Mouse (Mus musculus) liver, embryonic 12.5 days (tissue): ENCODE results near the gene Zbtb25. TPM values are rescaled to one million over a fixed set of nuclear protein-coding genes. Genes with fewer than 3 reads are reported as not detected.

ENCODE experiments used
- ATAC-seq: fragments of 200-750 bp; cut with Nextera tagmentation; 2 replicates; pipeline ENCODE4 v1.8.0; 2017; ENCODE audit warnings: moderate number of reproducible peaks, mild to moderate bottlenecking, moderate library complexity
- H3K27ac ChIP-seq: fragments of 300-500 bp; sonication (generic); 2 replicates; pipeline ENCODE4 v1.5.1; 2016; ENCODE audit warnings: mild to moderate bottlenecking
- H3K27me3 ChIP-seq: fragments of 300-500 bp; sonication (generic); replicated peaks from 2 replicates; pipeline ENCODE4 v1.6.1; 2016; ENCODE audit warnings: mild to moderate bottlenecking, moderate library complexity
- H3K36me3 ChIP-seq: fragments of 300-500 bp; sonication (generic); 2 replicates; pipeline ENCODE4 v1.6.1; 2016; ENCODE audit warnings: mild to moderate bottlenecking, moderate library complexity
- H3K4me1 ChIP-seq: fragments of 300-500 bp; sonication (generic); 2 replicates; pipeline ENCODE4 v1.6.1; 2016
- H3K4me2 ChIP-seq: fragments of 300-500 bp; sonication (generic); 2 replicates; pipeline ENCODE4 v1.6.1; 2016; ENCODE audit warnings: mild to moderate bottlenecking, moderate library complexity
- H3K4me3 ChIP-seq: fragments of 300-500 bp; sonication (generic); 2 replicates; pipeline ENCODE4 v1.5.1; 2016; ENCODE audit warnings: mild to moderate bottlenecking, moderate library complexity
- H3K9ac ChIP-seq: fragments of 300-500 bp; sonication (generic); 2 replicates; pipeline ENCODE4 v1.6.1; 2016; ENCODE audit warnings: mild to moderate bottlenecking, moderate library complexity
- H3K9me3 ChIP-seq: fragments of 300-500 bp; sonication (generic); replicated peaks from 2 replicates; pipeline ENCODE4 v1.6.1; 2016; ENCODE audit warnings: mild to moderate bottlenecking, moderate library complexity
- whole genome bisulfite sequencing: fragments of 180-500 bp; shearing (Covaris S2); methylation state at CpG from one replicate; pipeline ENCODE4 v1.1.7; 2016; ENCODE audit not compliant: insufficient replicate concordance; 5-methylcytosine and 5-hydroxymethylcytosine counted together
- polyA plus RNA-seq: library from polyadenylated mRNA; unstranded; fragments of >200 nt; fragmentation: Nextera tagmentation; extraction: Ambion mirVana; gene quantifications from 2 replicates; pipeline ENCODE4 v1.2.1, GENCODE M21; 2016

The Zbtb25 gene
- polyA plus RNA-seq, 1 experiment from 2014 or later: 10.8 TPM

GRCm38 (mm10) chr12:76326437-76327220 lies 42.8 kb downstream of the Zbtb25 start:
- Histone ChIP-seq H3K4me2 (no peak overlapping the region), H3K4me3 (no peak overlapping the region), H3K36me3 (peaks cover 19% of the 10 kb centered on the region), H3K27me3 (peaks cover 28% of the 10 kb centered on the region), H3K27ac (no peak overlapping the region), H3K9ac (no peak overlapping the region), H3K9me3 (no peaks in the 10 kb centered on the region), H3K4me1 (peaks cover 14% of the 10 kb centered on the region)
- no peak for ATAC-seq
- WGBS: 87% methylated on average over 23 of the region's 23 CpGs

GRCm38 (mm10) chr12:76324679-76325431 lies 44.5 kb downstream of the Zbtb25 start, which contains the start of gene Akap5:
Gene Akap5 (plus strand): TSS chr12:76324891.
- Histone ChIP-seq H3K9ac (0 out of 2 replicates have a peak within 1 kb of the TSS, but pooled peaks have one; percentile 19), H3K27ac (no peak within 1 kb of the TSS), H3K4me2 (peak within 1 kb of the TSS; percentile 82), H3K4me1 (peaks cover 19% of the 10 kb centered on the region), H3K36me3 (peaks cover 37% of the 10 kb centered on the region), H3K27me3 (peaks cover 28% of the 10 kb centered on the region), H3K9me3 (no peaks in the 10 kb centered on the region), H3K4me3 (peak within 1 kb of the TSS; percentile 45)
- WGBS: 3% methylated on average over 53 of the region's 53 CpGs
- ATAC-seq: peak; percentile 76

- Histone ChIP-seq H3K27ac (peak overlapping the region; percentile 93), H3K4me2 (peak overlapping the region; percentile 62), H3K4me1 (peaks cover 41% of the 10 kb centered on the region), H3K36me3 (peaks cover 81% of the 10 kb centered on the region), H3K9me3 (no peaks in the 10 kb centered on the region), H3K9ac (peak overlapping the region; percentile 62), H3K27me3 (peaks cover under 1% of the 10 kb centered on the region; the same call in 1 of the 2 replicates), H3K4me3 (peak overlapping the region; percentile 31)
- ATAC-seq: peak; percentile 94
- 3% methylated on average over 9 of the region's 9 CpGs for WGBS
These were observed 50.9 kb downstream of the Zbtb25 start for GRCm38 (mm10) chr12:76318282-76319212.

GRCm38 (mm10) chr12:76311951-76312350 lies 57.5 kb downstream of the Zbtb25 start:
- Histone ChIP-seq H3K36me3 (peaks cover 99% of the 10 kb centered on the region), H3K27ac (no peak overlapping the region), H3K4me3 (no peak overlapping the region), H3K27me3 (no peaks in the 10 kb centered on the region), H3K4me1 (peaks cover 28% of the 10 kb centered on the region), H3K4me2 (no peak overlapping the region), H3K9me3 (no peaks in the 10 kb centered on the region), H3K9ac (no peak overlapping the region)
- 84% methylated on average over 8 of the region's 8 CpGs for WGBS
- ATAC-seq: no peak

- H3K4me3 ChIP-seq: no peak overlapping the region
- peaks cover 99% of the 10 kb centered on the region for H3K36me3 ChIP-seq
- H3K4me2 ChIP-seq: no peak overlapping the region
- no peak for ATAC-seq
- H3K9ac ChIP-seq: no peak overlapping the region
- no peaks in the 10 kb centered on the region for H3K27me3 ChIP-seq
- WGBS: 87% methylated on average over 9 of the region's 9 CpGs
- H3K4me1 ChIP-seq: peaks cover 21% of the 10 kb centered on the region; the same call in 1 of the 2 replicates
- H3K27ac ChIP-seq: no peak overlapping the region
- no peaks in the 10 kb centered on the region for H3K9me3 ChIP-seq
These were observed 58.2 kb downstream of the Zbtb25 start for GRCm38 (mm10) chr12:76311227-76311626.

- Histone ChIP-seq H3K9me3 (no peaks in the 10 kb centered on the region), H3K27ac (0 out of 2 replicates have a peak overlapping the region, but pooled peaks have one; percentile 18), H3K36me3 (peaks cover 99% of the 10 kb centered on the region), H3K9ac (no peak overlapping the region), H3K4me1 (peaks cover 21% of the 10 kb centered on the region; the same call in 1 of the 2 replicates), H3K4me2 (no peak overlapping the region), H3K27me3 (no peaks in the 10 kb centered on the region), H3K4me3 (no peak overlapping the region)
- WGBS: 68% methylated on average over 6 of the region's 6 CpGs
- ATAC-seq: no peak
These were observed 58.8 kb downstream of the Zbtb25 start for GRCm38 (mm10) chr12:76310633-76311032.

GRCm38 (mm10) chr12:76310007-76310406 lies 59.4 kb downstream of the Zbtb25 start:
- no peak overlapping the region for H3K9ac ChIP-seq
- peaks cover 99% of the 10 kb centered on the region for H3K36me3 ChIP-seq
- no peak overlapping the region for H3K4me3 ChIP-seq
- no peak overlapping the region for H3K4me2 ChIP-seq
- WGBS: 37% methylated on average over 6 of the region's 6 CpGs
- no peaks in the 10 kb centered on the region for H3K9me3 ChIP-seq
- H3K27ac ChIP-seq: peak overlapping the region; percentile 18; the same call in 1 of the 2 replicates
- no peaks in the 10 kb centered on the region for H3K27me3 ChIP-seq
- peaks cover 21% of the 10 kb centered on the region; the same call in 1 of the 2 replicates for H3K4me1 ChIP-seq
- ATAC-seq: 0 out of 2 replicates have a peak, but pooled peaks have one; percentile 38

GRCm38 (mm10) chr12:76308436-76308835 lies 61.0 kb downstream of the Zbtb25 start:
- no peak overlapping the region for H3K9ac ChIP-seq
- H3K27ac ChIP-seq: 0 out of 2 replicates have a peak overlapping the region, but pooled peaks have one; percentile 25
- no peak for ATAC-seq
- H3K36me3 ChIP-seq: peaks cover 99% of the 10 kb centered on the region
- 84% methylated on average over 5 of the region's 5 CpGs for WGBS
- no peaks in the 10 kb centered on the region for H3K9me3 ChIP-seq
- H3K4me2 ChIP-seq: no peak overlapping the region
- H3K27me3 ChIP-seq: no peaks in the 10 kb centered on the region
- H3K4me1 ChIP-seq: peaks cover 21% of the 10 kb centered on the region; the same call in 1 of the 2 replicates
- H3K4me3 ChIP-seq: no peak overlapping the region

- H3K4me1 ChIP-seq: peaks cover 21% of the 10 kb centered on the region; the same call in 1 of the 2 replicates
- H3K4me2 ChIP-seq: no peak overlapping the region
- no peak overlapping the region for H3K27ac ChIP-seq
- no peaks in the 10 kb centered on the region for H3K27me3 ChIP-seq
- H3K9ac ChIP-seq: no peak overlapping the region
- ATAC-seq: no peak
- WGBS: 60% methylated on average over 9 of the region's 9 CpGs
- H3K4me3 ChIP-seq: no peak overlapping the region
- H3K9me3 ChIP-seq: no peaks in the 10 kb centered on the region
- peaks cover 99% of the 10 kb centered on the region for H3K36me3 ChIP-seq
These were observed 61.4 kb downstream of the Zbtb25 start for GRCm38 (mm10) chr12:76307964-76308363.

GRCm38 (mm10) chr12:76306852-76307561 lies 62.4 kb downstream of the Zbtb25 start:
- Histone ChIP-seq H3K4me2 (no peak overlapping the region), H3K4me1 (peaks cover 21% of the 10 kb centered on the region; the same call in 1 of the 2 replicates), H3K9me3 (no peaks in the 10 kb centered on the region), H3K4me3 (no peak overlapping the region), H3K27me3 (no peaks in the 10 kb centered on the region), H3K36me3 (peaks cover 97% of the 10 kb centered on the region), H3K9ac (no peak overlapping the region), H3K27ac (no peak overlapping the region)
- no peak for ATAC-seq
- 84% methylated on average over 9 of the region's 9 CpGs for WGBS
